Mouse (Mus musculus) myocyte (in vitro differentiated cells): ENCODE measurements at regions not wholly inside any gene's neighbourhood (a gene's known extent, or its start where the extent isn't known, plus 50 kb on each side); places are given as distances from the start of the nearest gene placed in this dataset.

Experiments used
- CEBPB ChIP-seq: IDR thresholded peaks from 2 replicates; pipeline ENCODE4 v1.6.1; 2011; ENCODE audit warnings: mild to moderate bottlenecking, moderate library complexity; ENCODE audit not compliant: poor library complexity, insufficient read depth, severe bottlenecking
- E2F4 ChIP-seq: IDR thresholded peaks from one replicate; pipeline ENCODE4 v1.6.1; 2011; ENCODE audit warnings: mild to moderate bottlenecking, control low read depth, moderate library complexity; ENCODE audit not compliant: insufficient read depth
- MAX ChIP-seq: IDR thresholded peaks from one replicate; pipeline ENCODE4 v1.6.1; 2011; ENCODE audit warnings: low read depth, mild to moderate bottlenecking, control low read depth
- MYOG ChIP-seq, 3 experiments: IDR thresholded peaks; one replicate each; pipeline ENCODE4 v1.6.1; 2011; ENCODE audit warnings: control low read depth in 2 of 3, low read depth in 2 of 3, mild to moderate bottlenecking in 2 of 3; ENCODE audit not compliant: insufficient read length in 2 of 3, control insufficient read depth in 1 of 3, insufficient read depth in 1 of 3
- POLR2A ChIP-seq: IDR thresholded peaks from one replicate; pipeline ENCODE4 v1.6.1; 2011; ENCODE audit warnings: low read depth, mild to moderate bottlenecking, control low read depth, moderate library complexity; ENCODE audit not compliant: insufficient read length
- POLR2AphosphoS2 ChIP-seq: IDR thresholded peaks from one replicate; pipeline ENCODE4 v1.6.1; 2011; ENCODE audit warnings: low read depth, control low read depth; ENCODE audit not compliant: insufficient read length
- REST ChIP-seq: IDR thresholded peaks from one replicate; pipeline ENCODE4 v1.6.1; 2011; ENCODE audit warnings: mild to moderate bottlenecking, control low read depth, moderate library complexity; ENCODE audit not compliant: insufficient read depth, insufficient read length
- SRF ChIP-seq: IDR thresholded peaks from one replicate; pipeline ENCODE4 v1.6.1; 2011; ENCODE audit warnings: low read depth; ENCODE audit not compliant: control insufficient read depth, insufficient read length
- TCF12 ChIP-seq: IDR thresholded peaks from one replicate; pipeline ENCODE4 v1.6.1; 2011; ENCODE audit warnings: mild to moderate bottlenecking, control low read depth; ENCODE audit not compliant: poor library complexity, insufficient read depth, severe bottlenecking
- TCF3 ChIP-seq: IDR thresholded peaks from one replicate; pipeline ENCODE4 v1.6.1; 2011; ENCODE audit warnings: low read depth, control low read depth; ENCODE audit not compliant: insufficient read length
- USF1 ChIP-seq: IDR thresholded peaks from one replicate; pipeline ENCODE4 v1.6.1; 2011; ENCODE audit warnings: low read depth, mild to moderate bottlenecking, control low read depth, moderate library complexity

DNA sequence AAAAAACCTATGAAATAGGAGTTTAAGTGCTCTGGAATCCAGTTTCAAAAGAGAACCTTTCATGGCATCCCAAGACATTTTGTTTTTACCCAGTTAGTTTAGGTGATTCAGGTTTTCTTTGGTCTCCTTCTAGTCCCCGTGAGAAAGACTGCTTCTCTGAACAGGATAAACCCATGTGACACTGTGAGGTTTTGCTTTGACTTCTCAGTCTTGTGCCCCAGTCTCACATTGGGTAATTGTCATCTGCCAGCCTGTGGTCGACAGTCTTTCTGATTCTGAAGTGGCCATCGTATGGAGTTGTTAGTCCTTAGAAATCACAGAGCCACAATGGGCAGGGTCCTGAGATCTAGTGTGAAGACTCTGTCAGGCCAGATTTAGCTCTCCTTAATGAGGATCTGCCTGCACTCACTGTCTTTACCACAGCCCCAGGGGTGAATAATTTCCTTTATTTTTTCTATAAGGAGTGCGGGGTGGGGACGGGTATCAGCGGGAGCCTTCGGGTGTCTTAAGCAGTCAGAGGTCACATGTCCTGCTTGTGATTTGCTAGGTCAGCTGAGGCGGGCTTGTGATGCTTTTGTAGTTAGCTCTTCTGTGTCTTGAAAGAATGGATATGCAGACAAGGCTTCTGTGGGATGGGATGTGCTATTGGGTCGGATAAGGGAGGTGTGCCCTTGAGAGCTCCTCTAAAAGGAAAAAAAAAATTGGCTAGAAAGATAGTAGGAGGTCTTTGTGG is 104.3 kb downstream of the Btg1 start:
- TF ChIP-seq E2F4 (no peak), USF1 (no peak), POLR2A (no peak), MAX (no peak), TCF3 (no peak), REST (no peak), POLR2AphosphoS2 (no peak), TCF12 (no peak), MYOG (IDR thresholded peaks at IDR 0.05; ENCODE audit: control insufficient read depth in 1 of 3, insufficient read depth in 1 of 3, insufficient read length in 2 of 3, low read depth in 2 of 3) (no peak), SRF (no peak), CEBPB (no peak)
